Mouse (Mus musculus) lung, adult 18-20 months (tissue): ENCODE results near the gene Ube2r2.

Experiments
- DNase-seq, 2 experiments: peaks; one replicate each; pipeline ENCODE4 v3.0.0; 2022; ENCODE audit warnings: mixed read lengths in 2 of 2

Ube2r2 gene

GRCm38 (mm10) chr4:41124180-41124951, 11.2 kb upstream of the Ube2r2 start, which contains the start of gene Nol6:
Gene Nol6, minus strand, starts transcription at chr4:41124455.
- DNase-seq = peak; percentile 99

DNA sequence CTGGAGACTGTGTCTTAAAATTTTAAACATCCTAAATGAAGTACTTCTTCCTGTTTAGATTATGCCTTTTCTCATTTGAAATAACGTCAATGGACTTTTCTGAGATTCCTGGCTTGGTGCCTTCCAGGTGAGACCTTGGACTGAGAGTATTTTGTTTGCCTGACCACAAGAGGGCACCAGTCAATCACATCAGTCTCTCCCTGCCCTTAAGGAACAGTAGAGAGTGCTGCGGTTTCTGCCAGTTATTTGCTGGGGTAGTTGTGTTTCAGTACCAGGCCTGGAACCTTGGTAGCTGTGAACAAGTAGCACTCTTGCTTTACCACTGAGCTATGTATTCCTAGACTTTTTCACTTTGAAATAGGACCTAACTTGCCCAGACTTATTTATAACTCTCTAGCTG, 6.1 kb upstream of the Ube2r2 start:
- peak; percentile 63 to 73 for DNase-seq

- DNase-seq = no peak
Measured at GRCm38 (mm10) chr4:41129836-41130235, 5.7 kb upstream of the Ube2r2 start.

GRCm38 (mm10) chr4:41132471-41132870, 3.1 kb upstream of the Ube2r2 start:
- no peak for DNase-seq

GRCm38 (mm10) chr4:41133529-41134291, 1.8 kb upstream of the Ube2r2 start:
- no peak for DNase-seq

DNA sequence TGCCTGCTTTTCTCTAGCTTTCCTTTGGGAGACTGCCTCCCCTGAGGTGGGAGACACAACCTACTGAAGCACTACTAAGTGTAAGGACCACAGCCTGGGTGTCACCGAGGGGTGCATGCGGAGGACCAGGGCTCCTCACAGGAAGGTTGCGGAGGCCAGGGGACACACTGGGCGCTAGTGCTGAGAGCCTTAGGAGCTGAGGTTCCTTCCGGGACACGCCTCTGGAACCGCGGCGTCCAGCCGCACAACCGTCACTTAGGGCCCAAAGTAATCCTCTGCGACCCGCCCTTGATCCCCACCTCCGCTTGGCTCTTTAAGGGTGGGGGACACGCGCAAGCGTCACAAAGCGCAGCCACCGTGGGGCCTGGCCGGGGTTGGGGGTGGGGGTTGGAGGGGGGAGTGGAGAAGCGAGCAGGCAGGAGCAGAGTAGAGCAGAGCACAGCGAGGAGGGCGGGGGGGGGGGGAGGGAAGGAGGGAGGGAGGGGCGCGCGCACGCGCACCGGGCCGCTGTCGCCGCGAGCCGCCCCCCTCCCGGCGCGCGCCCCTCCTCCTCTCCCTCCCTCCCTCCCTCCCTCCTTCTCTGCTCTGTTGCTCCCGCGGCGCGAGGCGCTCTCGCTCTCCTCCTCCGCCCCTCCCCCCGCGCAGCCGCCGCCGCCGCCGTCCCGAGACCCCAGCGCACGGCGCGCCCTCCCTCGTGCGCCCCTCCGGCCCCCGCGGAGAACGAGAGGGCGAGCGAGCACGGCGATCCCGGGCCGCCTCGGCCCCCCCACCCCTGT, 420 bp upstream of the Ube2r2 start:
- DNase-seq = peak; percentile 78

DNA sequence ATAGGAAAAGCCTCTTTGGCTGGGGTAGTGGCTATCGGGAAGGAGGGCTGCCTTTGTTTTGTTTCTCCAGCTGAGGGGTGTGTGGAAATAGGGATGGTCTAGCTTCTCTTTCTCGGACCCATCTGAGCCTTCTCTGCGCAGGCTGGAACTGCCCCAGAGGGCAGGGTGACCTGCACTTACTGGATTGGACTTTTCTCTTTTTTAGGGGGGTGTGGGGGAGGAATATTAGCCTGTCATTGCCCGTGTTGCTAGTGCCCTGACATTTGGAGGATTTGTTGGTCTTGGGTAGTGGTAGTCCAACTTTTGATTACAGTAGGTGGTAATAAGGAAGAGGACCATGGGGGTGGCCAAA, 887 bp downstream of the Ube2r2 start:
- DNase-seq = peak; percentile 24 to 39

DNA sequence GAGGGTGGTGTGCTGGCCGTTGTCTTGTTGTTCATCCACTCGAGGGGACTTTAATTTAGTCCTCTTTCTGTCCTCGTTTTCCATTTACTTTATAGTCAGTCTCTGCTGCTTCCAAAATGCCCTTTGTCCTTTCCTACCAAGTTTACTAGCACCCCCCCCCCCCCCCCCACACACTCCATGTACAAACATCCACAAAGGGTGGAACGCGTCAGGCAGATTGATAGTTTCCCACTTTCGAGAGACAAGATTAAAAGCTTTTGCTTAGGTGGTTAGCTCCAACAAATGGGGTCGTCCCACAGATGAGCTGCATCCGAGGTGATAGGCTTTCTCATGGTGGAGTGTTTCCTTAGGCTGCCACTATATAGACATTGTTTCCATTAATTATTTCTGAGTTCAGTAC, 1.3 kb downstream of the Ube2r2 start:
- no peak for DNase-seq

- DNase-seq = no peak
Measured at GRCm38 (mm10) chr4:41140174-41140875, 4.8 kb downstream of the Ube2r2 start.

GRCm38 (mm10) chr4:41142601-41143000, 7.1 kb downstream of the Ube2r2 start:
- no peak for DNase-seq

GRCm38 (mm10) chr4:41149891-41150290, 14.3 kb downstream of the Ube2r2 start:
- no peak for DNase-seq

DNA sequence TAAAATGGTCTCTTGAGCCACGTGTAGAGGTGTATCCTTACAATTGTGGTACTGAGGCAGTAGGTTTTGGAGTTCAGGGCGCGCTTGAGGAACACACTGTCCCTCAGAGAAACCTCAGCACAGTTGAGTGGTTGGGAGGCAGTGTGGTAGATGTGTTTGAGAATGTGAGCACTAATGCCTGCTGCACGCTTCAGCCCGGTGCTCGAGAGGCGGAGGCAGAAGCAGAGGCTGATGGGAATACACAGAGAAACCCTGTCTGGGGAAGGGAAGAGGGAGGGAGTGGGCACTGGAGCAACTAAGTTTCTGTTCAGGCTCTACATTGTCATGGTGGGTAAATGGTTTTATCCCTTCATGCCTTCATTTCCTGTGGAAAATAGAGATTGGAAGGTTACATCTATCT, 15.6 kb downstream of the Ube2r2 start:
- no peak for DNase-seq

DNA sequence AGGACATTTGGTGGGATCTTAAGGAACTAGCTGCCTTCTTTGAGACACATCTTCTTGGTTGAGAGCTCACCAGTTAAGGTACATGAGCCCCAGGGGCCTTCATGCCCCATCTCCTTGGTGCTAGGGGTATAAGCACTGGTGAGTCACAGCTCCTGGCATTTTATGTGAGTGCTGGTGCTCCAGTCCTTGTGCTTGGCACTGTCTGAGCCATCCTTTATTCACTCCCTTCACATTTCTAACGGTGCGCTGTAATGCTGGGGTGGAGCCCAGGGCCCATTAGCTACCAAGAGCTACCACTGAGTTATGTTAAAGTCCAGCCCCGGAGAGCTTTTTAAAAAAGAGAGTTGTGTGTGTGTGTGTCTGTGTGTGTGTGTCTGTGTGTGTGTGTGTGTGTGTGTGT, 17.6 kb downstream of the Ube2r2 start:
- peak in 1 of 2 experiments; percentile 12 for DNase-seq

DNA sequence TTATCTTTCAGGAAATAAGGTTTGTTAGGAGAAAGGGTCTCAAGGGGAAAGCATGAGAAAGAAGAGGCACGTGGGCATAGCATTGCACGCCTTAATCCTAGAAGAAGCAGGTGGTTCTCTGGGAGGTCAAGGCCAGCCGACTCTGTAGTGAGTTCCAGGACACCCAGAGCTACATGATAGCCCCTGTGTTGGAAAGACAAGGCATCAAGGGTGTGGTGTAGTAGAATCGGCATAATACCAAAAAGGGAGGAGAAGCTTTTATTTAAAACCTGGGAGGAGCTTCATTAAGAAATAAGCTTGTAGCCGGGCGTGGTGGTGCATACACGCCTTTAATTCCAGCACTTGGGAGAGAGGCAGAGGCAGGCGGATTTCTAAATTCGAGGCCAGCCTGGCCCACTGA, 21.4 kb downstream of the Ube2r2 start:
- no peak for DNase-seq

DNA sequence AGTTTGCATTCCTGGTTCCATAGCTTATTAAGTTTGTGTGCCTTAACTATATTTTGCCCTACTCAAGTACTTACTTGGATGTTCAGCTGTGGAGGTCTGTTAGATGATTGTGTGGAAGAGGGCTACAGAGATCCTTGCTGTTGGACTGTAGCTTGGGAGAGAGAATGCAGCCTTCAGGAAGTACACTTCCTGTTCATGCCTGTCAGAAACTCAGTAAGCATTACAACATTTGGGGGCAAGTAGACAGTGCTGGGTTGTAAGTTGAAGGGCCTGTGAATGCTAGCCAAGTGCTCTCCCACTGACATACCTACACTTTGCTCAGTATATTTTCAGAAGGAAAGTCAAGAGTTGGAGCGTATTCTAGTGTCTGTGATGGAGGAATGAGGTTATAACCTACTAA, 22.7 kb downstream of the Ube2r2 start:
- DNase-seq = no peak

DNA sequence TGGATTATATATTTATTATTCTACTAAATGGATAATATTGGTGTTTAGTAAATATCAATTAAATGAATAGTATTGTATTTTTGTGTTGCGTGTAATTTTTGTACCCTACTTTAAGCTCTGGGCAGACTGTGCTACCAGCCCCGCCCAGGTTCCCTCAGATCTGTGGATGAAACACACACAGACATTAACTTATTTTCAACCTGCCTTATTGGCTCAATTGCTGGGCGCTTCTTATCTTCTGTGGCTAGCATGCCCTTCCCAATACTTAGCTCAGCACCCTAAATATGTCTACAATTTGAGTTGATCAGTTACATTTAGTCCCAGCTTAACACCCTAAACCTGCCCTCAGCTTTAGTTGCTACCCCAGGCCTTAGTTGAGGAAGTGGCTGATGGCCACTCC, 25.7 kb downstream of the Ube2r2 start:
- DNase-seq = no peak

- DNase-seq = no peak
Measured at GRCm38 (mm10) chr4:41164974-41165373, 29.4 kb downstream of the Ube2r2 start.

DNA sequence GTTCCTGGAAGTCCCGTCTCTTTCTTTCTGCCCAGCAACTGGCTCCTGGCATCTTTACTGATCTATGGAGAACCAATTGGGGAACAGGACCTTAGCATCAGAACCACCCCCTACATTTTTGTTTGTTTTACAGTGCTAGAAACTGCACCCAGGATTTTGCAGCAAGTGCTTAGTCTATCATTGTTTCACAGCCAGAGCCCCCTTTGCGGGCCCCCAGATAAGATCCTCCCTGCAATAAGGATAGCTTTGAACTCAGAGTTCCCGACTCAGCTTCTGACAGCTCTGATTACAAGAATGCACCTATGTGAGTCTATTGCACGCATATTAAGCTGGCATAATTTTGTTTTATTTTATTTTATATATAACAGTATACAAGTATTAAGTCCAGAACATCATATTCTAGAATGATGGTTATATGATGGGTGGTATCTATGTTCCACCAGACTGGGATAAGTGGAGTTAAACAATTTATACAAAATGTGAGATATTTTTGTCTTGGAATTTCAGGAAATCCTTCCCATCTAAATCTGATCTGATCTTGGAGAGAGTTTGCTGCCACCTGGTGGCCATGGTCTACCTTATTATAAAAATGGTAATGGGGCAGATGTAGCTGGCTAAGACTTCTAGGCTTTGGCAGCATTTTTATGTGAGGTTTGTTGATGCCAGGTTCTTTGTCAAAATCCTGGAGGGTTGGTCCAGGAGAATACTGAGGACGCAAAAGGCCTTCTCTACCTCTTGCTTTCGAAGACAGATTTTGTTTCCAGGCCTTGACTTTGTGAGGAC, 30.3 kb downstream of the Ube2r2 start:
- peak; percentile 64 to 72 for DNase-seq

- DNase-seq = no peak
Measured at GRCm38 (mm10) chr4:41170970-41171369, 35.4 kb downstream of the Ube2r2 start.

GRCm38 (mm10) chr4:41174631-41175030, 39.1 kb downstream of the Ube2r2 start:
- DNase-seq = no peak

GRCm38 (mm10) chr4:41179825-41180725, 44.5 kb downstream of the Ube2r2 start:
- DNase-seq = no peak
